Mouse (Mus musculus): Measurements from ENCODE around the gene Atxn7l3.

- no peak for TF ChIP-seq CTCF (IDR thresholded peaks at IDR 0.05; ENCODE audit: low read depth)
- no peak for TF ChIP-seq EP300 (IDR thresholded peaks at IDR 0.05; ENCODE audit: low read depth)
Measured at GRCm38 (mm10) chr11:102314321-102314720, 17.9 kb upstream of the Atxn7l3 start.

Measured in liver, embryonic 14.5 days (tissue).